Mouse (Mus musculus): ENCODE results near the gene Zkscan7. TPM values are rescaled to one million over a fixed set of nuclear protein-coding genes. Genes with fewer than 3 reads are reported as not detected.

The Zkscan7 gene
- polyA plus RNA-seq, 1 experiment from 2014 or later: 0.68 TPM

DNA sequence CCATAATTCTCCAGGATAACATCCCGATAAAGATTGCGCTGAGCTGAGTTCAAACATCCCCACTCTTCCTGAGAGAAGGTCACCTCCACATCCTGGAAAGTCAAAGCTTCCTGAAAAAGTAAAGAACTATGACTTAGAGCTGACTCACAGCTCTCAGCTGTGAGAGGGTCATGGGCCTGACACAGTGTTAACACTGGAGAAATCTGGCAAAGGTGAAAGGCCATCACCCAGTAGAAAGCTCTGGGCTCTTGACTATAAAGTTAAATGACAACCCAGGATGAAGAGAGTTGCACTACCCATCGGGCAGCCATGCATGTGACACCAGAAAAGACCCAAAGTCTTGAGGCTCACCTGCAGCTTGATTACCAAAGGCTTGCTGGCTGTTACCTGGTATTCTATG, 28.8 kb upstream of the Zkscan7 start:
- no peak for ATAC-seq (ENCODE audit: insufficient read depth)
- 88% methylated on average over 3 of the region's 3 CpGs for WGBS (ENCODE audit: insufficient replicate concordance)

DNA sequence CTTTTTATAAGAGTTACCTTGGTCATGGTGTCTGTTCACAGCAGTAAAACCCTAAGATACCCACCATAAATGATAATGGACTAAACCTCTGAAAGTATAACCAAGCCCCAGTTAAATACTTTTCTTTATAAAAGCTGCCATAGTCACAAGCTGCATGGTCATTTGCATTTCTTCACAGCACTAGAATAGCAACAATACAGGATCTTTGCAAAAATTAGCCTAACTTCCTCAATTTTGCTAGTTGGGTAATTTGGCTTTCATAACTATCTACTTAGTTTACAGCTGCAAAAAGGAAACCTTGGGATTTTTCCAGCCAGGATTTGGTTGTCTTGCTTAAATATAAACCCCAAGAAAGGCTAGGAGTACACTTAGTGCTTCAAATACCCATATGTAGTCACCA, 24.7 kb upstream of the Zkscan7 start:
- Histone ChIP-seq H3K9me3 (replicated peaks) (peaks cover 21% of the 10 kb centered on the region), H3K36me3 (replicated peaks) (peaks cover 66% of the 10 kb centered on the region), H3K4me1 (replicated peaks) (peaks cover 19% of the 10 kb centered on the region), H3K27me3 (no peaks in the 10 kb centered on the region), H3K4me2 (no peak overlapping the region), H3K4me3 (replicated peaks) (no peak overlapping the region), H3K9ac (no peak overlapping the region), H3K27ac (replicated peaks) (no peak overlapping the region)
- ATAC-seq (ENCODE audit: insufficient read depth): no peak

More for the DNA sequence above, 28.8 kb upstream of the Zkscan7 start:
- Histone ChIP-seq H3K4me1 (replicated peaks) (no peaks in the 10 kb centered on the region), H3K27ac (replicated peaks) (no peak overlapping the region), H3K9me3 (replicated peaks) (peaks cover 23% of the 10 kb centered on the region), H3K36me3 (replicated peaks) (peaks cover 95% of the 10 kb centered on the region), H3K4me3 (replicated peaks) (no peak overlapping the region), H3K4me2 (no peak overlapping the region), H3K27me3 (no peaks in the 10 kb centered on the region), H3K9ac (no peak overlapping the region)

DNA sequence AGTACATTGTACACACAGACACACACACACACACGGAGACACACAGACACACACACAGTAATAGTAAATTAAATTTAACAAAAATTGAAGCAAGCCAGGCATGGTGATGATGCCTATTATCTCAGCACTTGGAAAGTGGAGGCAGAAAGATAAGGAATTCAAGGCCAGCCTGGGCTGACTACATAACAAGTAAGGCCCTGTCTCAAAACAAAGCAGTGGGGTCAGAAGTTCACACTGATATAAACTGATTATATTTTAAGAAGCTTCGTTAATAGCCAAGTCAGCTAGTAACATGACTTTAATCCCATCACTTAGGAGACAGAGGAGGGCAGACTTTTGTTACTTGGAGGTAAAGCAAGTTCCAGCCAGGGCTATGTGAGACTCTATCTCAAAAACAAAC, 21.8 kb upstream of the Zkscan7 start:
- H3K4me1 ChIP-seq (replicated peaks): peaks cover 24% of the 10 kb centered on the region
- H3K4me2 ChIP-seq: peak overlapping the region; percentile 66; the same call in 1 of the 2 replicates
- no peak overlapping the region for H3K4me3 ChIP-seq (replicated peaks)
- no peak for ATAC-seq (ENCODE audit: insufficient read depth)
- H3K9ac ChIP-seq: no peak overlapping the region
- peaks cover 20% of the 10 kb centered on the region for H3K9me3 ChIP-seq (replicated peaks)
- H3K27ac ChIP-seq (replicated peaks): no peak overlapping the region
- 64% methylated on average over 2 of the region's 2 CpGs for WGBS (ENCODE audit: insufficient replicate concordance)
- H3K27me3 ChIP-seq: no peaks in the 10 kb centered on the region
- peaks cover 39% of the 10 kb centered on the region for H3K36me3 ChIP-seq (replicated peaks)

DNA sequence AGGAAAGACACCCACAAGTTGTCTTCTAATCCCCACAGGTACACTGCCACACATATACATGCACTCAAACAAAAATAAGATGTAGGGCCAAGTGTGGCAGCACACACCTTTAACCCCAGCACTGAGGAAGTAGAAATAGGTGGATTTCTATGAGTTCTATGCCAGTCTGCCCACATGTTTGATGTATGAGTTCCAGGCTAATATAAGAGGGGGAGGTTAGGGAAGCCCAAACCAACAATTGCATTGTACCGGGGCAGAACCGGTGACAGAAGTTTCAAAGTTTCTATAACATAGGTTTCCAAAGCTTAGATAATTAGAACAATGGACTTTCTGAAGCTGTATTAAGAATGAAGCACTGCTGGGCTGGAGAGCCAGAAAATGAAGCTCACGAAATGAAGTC, 20.6 kb upstream of the Zkscan7 start:
- peaks cover 28% of the 10 kb centered on the region for H3K36me3 ChIP-seq (replicated peaks)
- H3K27ac ChIP-seq (replicated peaks): no peak overlapping the region
- ATAC-seq (ENCODE audit: insufficient read depth): no peak
- 54% methylated on average over 3 of the region's 3 CpGs for WGBS (ENCODE audit: insufficient replicate concordance)
- H3K4me2 ChIP-seq: peak overlapping the region; percentile 66
- H3K4me3 ChIP-seq (replicated peaks): peak overlapping the region; percentile 71
- H3K27me3 ChIP-seq: no peaks in the 10 kb centered on the region
- peaks cover 24% of the 10 kb centered on the region for H3K4me1 ChIP-seq (replicated peaks)
- peak overlapping the region; percentile 69 for H3K9ac ChIP-seq
- peaks cover 12% of the 10 kb centered on the region for H3K9me3 ChIP-seq (replicated peaks)

DNA sequence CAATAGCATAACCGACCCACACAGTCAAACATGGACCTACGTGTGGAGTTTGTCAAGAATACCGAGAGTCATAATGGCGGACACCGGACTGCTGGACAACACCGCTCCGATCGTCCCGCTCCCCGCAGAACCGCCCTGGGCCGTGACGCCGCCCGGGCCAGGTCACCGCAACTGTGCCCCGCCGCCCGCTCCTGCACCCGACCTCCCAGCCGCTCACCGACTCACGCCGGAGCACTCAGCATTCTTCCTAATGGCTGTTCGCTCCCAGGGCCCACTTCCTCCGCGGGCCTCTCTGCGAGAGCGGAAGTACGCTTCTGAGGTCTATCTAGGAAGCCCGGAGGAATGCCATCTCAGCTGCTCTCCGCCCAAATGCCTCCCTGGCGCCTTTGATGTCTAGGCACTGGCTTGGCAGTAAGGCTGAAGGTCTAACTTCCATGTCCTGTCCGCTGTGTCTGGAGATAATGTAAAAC, 19.8 kb upstream of the Zkscan7 start, which contains the start of gene Zfp445:
Gene Zfp445, minus strand, starts transcription at position 310 of the 470 bp plus-strand sequence.
- peak; percentile 89 for ATAC-seq (ENCODE audit: insufficient read depth)
- Histone ChIP-seq H3K27me3 (no peaks in the 10 kb centered on the region), H3K4me2 (peak within 1 kb of the TSS; percentile 66), H3K9me3 (replicated peaks) (peaks cover 3% of the 10 kb centered on the region), H3K4me3 (replicated peaks) (peak within 1 kb of the TSS; percentile 71), H3K4me1 (replicated peaks) (peaks cover 24% of the 10 kb centered on the region), H3K9ac (peak within 1 kb of the TSS; percentile 69), H3K27ac (replicated peaks) (peak within 1 kb of the TSS; percentile 68), H3K36me3 (replicated peaks) (peaks cover 19% of the 10 kb centered on the region)
- under 1% methylated on average over 34 of the region's 34 CpGs for WGBS (ENCODE audit: insufficient replicate concordance)

DNA sequence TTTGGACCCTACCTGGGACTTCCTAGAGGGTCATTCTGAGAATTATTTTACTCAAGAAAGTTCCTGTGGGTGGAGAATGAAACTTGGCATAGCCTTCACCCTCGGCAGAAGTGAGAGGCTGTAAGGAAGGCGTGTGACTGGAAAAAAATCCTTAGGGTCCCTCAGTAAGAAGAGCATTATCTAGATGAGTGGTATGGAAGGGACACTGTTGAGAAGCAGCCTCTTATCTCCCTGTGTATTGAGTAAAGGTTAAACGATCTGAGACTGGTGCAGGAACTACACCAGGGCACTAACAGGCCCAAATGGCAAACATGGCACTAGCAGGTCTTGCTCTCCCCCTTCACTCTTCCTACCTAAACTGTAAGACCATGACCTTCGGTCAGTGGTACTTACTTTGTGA, 19.3 kb upstream of the Zkscan7 start:
- ATAC-seq (ENCODE audit: insufficient read depth): no peak
- peaks cover 14% of the 10 kb centered on the region for H3K36me3 ChIP-seq (replicated peaks)
- 64% methylated on average over 4 of the region's 4 CpGs for WGBS (ENCODE audit: insufficient replicate concordance)
- H3K9me3 ChIP-seq (replicated peaks): no peaks in the 10 kb centered on the region; the same call in 1 of the 2 replicates
- H3K27me3 ChIP-seq: no peaks in the 10 kb centered on the region
- peak overlapping the region; percentile 68; the same call in 1 of the 2 replicates for H3K27ac ChIP-seq (replicated peaks)
- H3K4me3 ChIP-seq (replicated peaks): peak overlapping the region; percentile 71
- peaks cover 24% of the 10 kb centered on the region for H3K4me1 ChIP-seq (replicated peaks)
- H3K4me2 ChIP-seq: peak overlapping the region; percentile 66
- peak overlapping the region; percentile 69 for H3K9ac ChIP-seq

DNA sequence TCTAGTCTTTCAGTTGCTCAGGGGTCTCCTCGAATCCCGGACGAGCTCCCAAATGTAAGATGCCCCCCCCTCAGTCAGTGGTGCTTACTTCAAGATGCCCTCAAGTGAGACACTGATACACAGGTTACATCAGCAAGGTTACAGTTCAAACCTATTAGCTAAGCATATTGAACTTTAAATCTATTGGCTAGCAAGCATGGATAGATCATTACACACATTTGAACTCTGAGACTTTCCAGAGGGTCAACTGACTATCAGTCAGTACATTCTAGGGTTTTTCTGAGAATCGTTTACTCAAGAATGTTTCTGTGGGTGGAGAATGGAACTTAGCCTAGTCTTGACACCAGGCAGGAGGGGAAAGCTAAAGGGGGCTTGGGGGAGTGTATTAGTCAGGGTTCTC, 12.9 kb upstream of the Zkscan7 start:
- H3K27me3 ChIP-seq: no peaks in the 10 kb centered on the region
- 65% methylated on average over 4 of the region's 4 CpGs for WGBS (ENCODE audit: insufficient replicate concordance)
- H3K4me2 ChIP-seq: no peak overlapping the region
- H3K9ac ChIP-seq: no peak overlapping the region
- no peaks in the 10 kb centered on the region for H3K4me1 ChIP-seq (replicated peaks)
- no peaks in the 10 kb centered on the region for H3K9me3 ChIP-seq (replicated peaks)
- no peak overlapping the region for H3K27ac ChIP-seq (replicated peaks)
- H3K4me3 ChIP-seq (replicated peaks): no peak overlapping the region
- ATAC-seq (ENCODE audit: insufficient read depth): no peak
- no peaks in the 10 kb centered on the region for H3K36me3 ChIP-seq (replicated peaks)

DNA sequence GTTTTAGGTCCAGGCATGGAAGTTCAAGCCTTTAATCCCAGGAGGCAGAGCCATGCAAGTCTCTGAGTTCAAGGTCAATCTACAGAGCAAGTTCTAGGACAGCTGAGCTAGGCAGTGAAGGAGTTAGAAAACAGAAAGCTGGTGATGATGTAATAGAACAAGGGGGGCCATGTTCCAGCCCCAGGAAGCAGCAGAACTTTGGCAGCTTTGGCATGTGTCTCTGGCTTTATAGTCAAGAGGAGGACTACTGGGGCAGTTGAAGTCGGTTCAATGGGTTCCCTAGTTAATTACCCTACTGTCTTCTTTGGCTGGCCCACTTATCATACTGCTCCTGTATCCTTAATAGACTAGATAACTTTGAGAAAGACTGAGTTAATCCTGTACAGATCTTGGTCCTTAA, 10.8 kb upstream of the Zkscan7 start:
- H3K27me3 ChIP-seq: no peaks in the 10 kb centered on the region
- H3K36me3 ChIP-seq (replicated peaks): no peaks in the 10 kb centered on the region
- H3K9ac ChIP-seq: no peak overlapping the region
- no peak for ATAC-seq (ENCODE audit: insufficient read depth)
- H3K4me3 ChIP-seq (replicated peaks): no peak overlapping the region
- WGBS (ENCODE audit: insufficient replicate concordance): 58% methylated on average over 1 of the region's 1 CpGs
- no peaks in the 10 kb centered on the region for H3K4me1 ChIP-seq (replicated peaks)
- no peak overlapping the region for H3K27ac ChIP-seq (replicated peaks)
- no peaks in the 10 kb centered on the region for H3K9me3 ChIP-seq (replicated peaks)
- no peak overlapping the region for H3K4me2 ChIP-seq

DNA sequence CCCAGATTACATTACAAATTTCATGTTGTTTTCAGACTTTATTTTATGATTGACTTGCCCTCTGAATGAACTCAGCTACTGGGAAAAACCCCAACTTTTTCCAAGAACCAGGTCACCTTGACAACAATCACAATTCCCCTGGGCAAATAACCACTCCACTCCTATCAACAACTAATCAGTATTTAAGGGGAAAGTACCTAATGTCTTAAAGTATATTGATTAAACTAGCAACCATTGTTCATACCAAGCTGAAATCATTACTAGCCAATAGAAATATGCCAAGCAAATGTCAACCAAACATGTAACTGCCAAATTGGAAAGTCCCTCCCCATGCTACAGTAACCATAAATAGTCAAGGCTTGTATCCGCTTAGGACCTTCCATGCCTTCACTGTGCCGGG, 10.3 kb upstream of the Zkscan7 start:
- Histone ChIP-seq H3K27me3 (no peaks in the 10 kb centered on the region), H3K9ac (no peak overlapping the region), H3K36me3 (replicated peaks) (no peaks in the 10 kb centered on the region), H3K9me3 (replicated peaks) (no peaks in the 10 kb centered on the region), H3K4me3 (replicated peaks) (no peak overlapping the region), H3K27ac (replicated peaks) (no peak overlapping the region), H3K4me2 (no peak overlapping the region), H3K4me1 (replicated peaks) (no peaks in the 10 kb centered on the region)
- no peak for ATAC-seq (ENCODE audit: insufficient read depth)
- 76% methylated on average over 2 of the region's 2 CpGs for WGBS (ENCODE audit: insufficient replicate concordance)

DNA sequence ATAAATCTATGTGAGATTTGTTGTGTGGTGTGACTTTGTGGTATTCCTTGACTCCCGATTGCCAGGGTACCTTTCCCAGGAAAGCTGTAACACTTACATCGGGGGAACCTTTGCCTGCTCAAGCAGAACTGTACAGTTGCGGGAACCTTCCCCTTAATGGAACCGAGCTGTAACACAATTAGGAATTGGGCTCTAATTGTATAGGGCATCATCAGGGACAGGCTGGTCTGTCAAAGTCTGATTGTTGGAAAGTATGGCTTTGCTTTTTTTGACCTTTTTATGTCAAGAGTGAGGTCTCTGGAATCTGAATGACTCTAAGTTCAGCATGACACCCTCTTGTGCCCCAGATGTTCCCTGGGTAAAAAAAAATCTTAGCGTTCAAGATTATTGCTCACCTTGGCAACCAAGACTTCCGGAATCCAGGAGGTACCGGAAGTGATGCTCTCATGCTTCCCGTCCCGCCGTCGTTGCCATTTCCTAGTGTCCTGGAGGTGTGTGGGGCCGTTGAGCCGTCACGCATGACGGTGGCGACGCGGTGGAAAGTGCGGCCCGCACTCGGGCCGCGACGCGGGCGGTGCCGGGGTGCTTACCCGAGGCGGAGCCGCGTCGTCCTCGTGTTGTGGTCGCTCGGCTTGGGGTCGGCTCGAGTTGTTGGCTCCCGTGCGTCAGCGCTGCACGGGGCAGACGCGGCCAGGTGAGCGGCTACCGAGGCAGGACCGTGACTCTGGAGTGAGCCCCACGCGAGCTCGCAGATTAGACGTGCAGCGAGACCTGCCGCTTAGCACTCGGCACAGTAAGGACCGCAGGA, 1.1 kb downstream of the Zkscan7 start:
- peak; percentile 58; the same call in 1 of the 2 replicates for ATAC-seq (ENCODE audit: insufficient read depth)
- no peaks in the 10 kb centered on the region for H3K9me3 ChIP-seq (replicated peaks)
- WGBS (ENCODE audit: insufficient replicate concordance): 6% methylated on average over 54 of the region's 54 CpGs
- no peaks in the 10 kb centered on the region for H3K36me3 ChIP-seq (replicated peaks)
- H3K9ac ChIP-seq: peak overlapping the region; percentile 66
- peak overlapping the region; percentile 88 for H3K4me2 ChIP-seq
- no peak overlapping the region for H3K27ac ChIP-seq (replicated peaks)
- peaks cover 10% of the 10 kb centered on the region; the same call in 1 of the 2 replicates for H3K4me1 ChIP-seq (replicated peaks)
- H3K4me3 ChIP-seq (replicated peaks): peak overlapping the region; percentile 67
- H3K27me3 ChIP-seq: peaks cover 5% of the 10 kb centered on the region; the same call in 1 of the 2 replicates

DNA sequence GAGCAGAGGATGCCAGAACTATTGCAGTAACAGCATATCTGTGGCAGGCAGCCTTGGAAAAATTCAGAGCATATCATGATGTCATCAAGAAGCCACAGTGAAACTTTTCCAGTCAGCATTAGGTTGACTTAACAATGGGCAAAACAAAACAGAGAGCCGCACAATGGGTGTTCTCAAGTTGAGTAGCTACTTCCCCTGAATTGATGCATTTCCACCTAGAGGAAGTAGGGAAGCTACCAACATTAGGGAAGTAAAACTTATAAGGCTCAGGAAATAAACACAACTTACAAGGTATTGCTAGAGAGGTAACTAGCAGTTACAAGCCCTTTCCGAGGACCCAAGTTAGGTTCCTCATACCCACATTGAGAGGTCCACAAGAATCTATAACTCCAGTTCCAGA, 15.6 kb downstream of the Zkscan7 start:
- no peak for ATAC-seq (ENCODE audit: insufficient read depth)
- Histone ChIP-seq H3K4me3 (replicated peaks) (no peak overlapping the region), H3K36me3 (replicated peaks) (no peaks in the 10 kb centered on the region), H3K9me3 (replicated peaks) (no peaks in the 10 kb centered on the region), H3K27ac (replicated peaks) (no peak overlapping the region), H3K4me2 (no peak overlapping the region), H3K9ac (no peak overlapping the region), H3K4me1 (replicated peaks) (no peaks in the 10 kb centered on the region), H3K27me3 (peaks cover 9% of the 10 kb centered on the region; the same call in 1 of the 2 replicates)
- WGBS (ENCODE audit: insufficient replicate concordance): 57% methylated on average over 2 of the region's 2 CpGs
